Mouse (Mus musculus) limb, embryonic 12.5 days (tissue): ENCODE data around the gene Bach2. TPM values are rescaled to one million over a fixed set of nuclear protein-coding genes. Genes with fewer than 3 reads are reported as not detected.
A peak's percentile ranks its signal among the peaks of the same experiment; 100 is the strongest.

Experiments used
- ATAC-seq: fragments of 200-750 bp; cut with Nextera tagmentation; 2 replicates; pipeline ENCODE4 v1.8.0; 2017; ENCODE audit warnings: low read depth, moderate TSS enrichment; ENCODE audit not compliant: insufficient number of reproducible peaks, insufficient read depth, low FRiP score, low TSS enrichment
- H3K27ac ChIP-seq: fragments of 300-500 bp; sonication (generic); 2 replicates; pipeline ENCODE4 v1.5.1; 2016; ENCODE audit warnings: mild to moderate bottlenecking, moderate library complexity
- H3K27me3 ChIP-seq: fragments of 300-500 bp; sonication (generic); 2 replicates; pipeline ENCODE4 v1.6.1; 2016; ENCODE audit warnings: mild to moderate bottlenecking, moderate library complexity
- H3K36me3 ChIP-seq: fragments of 300-500 bp; sonication (generic); 2 replicates; pipeline ENCODE4 v1.6.1; 2016; ENCODE audit warnings: mild to moderate bottlenecking, moderate library complexity
- H3K4me1 ChIP-seq: fragments of 300-500 bp; sonication (generic); replicated peaks from 2 replicates; pipeline ENCODE4 v1.6.1; 2016
- H3K4me2 ChIP-seq: fragments of 300-500 bp; sonication (generic); 2 replicates; pipeline ENCODE4 v1.6.1; 2016; ENCODE audit warnings: mild to moderate bottlenecking, moderate library complexity
- H3K4me3 ChIP-seq: fragments of 300-500 bp; sonication (generic); replicated peaks from 2 replicates; pipeline ENCODE4 v1.5.1; 2016; ENCODE audit warnings: mild to moderate bottlenecking
- H3K9ac ChIP-seq: fragments of 300-500 bp; sonication (generic); replicated peaks from 2 replicates; pipeline ENCODE4 v1.6.1; 2016; ENCODE audit warnings: mild to moderate bottlenecking, moderate library complexity
- H3K9me3 ChIP-seq: fragments of 300-500 bp; sonication (generic); 2 replicates; pipeline ENCODE4 v1.6.1; 2016; ENCODE audit warnings: mild to moderate bottlenecking, moderate library complexity
- WGBS: fragments of 180-500 bp; shearing (Covaris S2); methylation state at CpG from one replicate; pipeline ENCODE4 v1.1.7; 2016; 5-methylcytosine and 5-hydroxymethylcytosine counted together
- polyA plus RNA-seq: library from polyadenylated mRNA; unstranded; fragments of >200 nt; fragmentation: Nextera tagmentation; extraction: Ambion mirVana; gene quantifications from 2 replicates; pipeline ENCODE4 v1.2.1, GENCODE M21; 2016

The Bach2 gene
- polyA plus RNA-seq, 1 experiment from 2014 or later = 14.5 TPM

DNA sequence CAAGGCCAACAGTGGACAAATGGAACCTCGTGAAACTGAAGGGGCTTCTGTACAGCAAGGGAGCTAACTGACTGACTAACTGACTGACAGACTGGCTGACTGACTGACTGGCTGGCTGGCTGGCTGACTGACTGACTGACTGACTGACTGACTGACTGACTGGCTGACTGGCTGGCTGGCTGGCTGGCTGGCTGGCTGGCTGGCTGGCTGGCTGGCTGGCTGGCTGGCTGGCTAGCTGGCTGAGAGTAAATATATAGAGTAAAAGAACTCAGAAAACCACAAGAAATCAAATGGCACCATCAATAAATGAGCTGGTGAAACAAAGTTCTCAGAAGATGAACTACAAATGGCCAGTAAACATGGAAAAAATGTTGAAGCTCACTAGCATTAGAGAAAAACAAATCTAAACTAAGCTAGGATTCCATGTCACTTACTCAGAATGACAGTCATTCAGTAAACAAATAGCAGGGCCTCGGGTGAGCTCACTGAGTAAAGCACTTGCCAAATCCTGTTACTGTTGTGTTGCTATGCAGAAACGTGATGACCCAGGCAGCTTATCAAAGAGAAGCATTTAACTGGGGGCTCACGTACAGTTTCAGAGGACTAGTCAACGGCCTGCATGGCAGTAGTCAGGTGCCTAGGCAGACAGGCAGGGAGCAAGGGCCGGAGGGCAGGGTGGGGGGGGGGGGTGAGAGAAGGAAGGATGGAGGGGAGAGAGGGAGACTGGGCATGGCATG is 280.4 kb downstream of the Bach2 start:
- Histone ChIP-seq H3K27me3 (no peaks in the 10 kb centered on the region), H3K4me3 (no peak overlapping the region), H3K9ac (no peak overlapping the region), H3K4me2 (no peak overlapping the region), H3K27ac (no peak overlapping the region), H3K36me3 (no peaks in the 10 kb centered on the region), H3K4me1 (peaks cover 58% of the 10 kb centered on the region), H3K9me3 (no peaks in the 10 kb centered on the region)
- ATAC-seq = no peak
- whole genome bisulfite sequencing = 67% methylated on average over 6 of the region's 6 CpGs

DNA sequence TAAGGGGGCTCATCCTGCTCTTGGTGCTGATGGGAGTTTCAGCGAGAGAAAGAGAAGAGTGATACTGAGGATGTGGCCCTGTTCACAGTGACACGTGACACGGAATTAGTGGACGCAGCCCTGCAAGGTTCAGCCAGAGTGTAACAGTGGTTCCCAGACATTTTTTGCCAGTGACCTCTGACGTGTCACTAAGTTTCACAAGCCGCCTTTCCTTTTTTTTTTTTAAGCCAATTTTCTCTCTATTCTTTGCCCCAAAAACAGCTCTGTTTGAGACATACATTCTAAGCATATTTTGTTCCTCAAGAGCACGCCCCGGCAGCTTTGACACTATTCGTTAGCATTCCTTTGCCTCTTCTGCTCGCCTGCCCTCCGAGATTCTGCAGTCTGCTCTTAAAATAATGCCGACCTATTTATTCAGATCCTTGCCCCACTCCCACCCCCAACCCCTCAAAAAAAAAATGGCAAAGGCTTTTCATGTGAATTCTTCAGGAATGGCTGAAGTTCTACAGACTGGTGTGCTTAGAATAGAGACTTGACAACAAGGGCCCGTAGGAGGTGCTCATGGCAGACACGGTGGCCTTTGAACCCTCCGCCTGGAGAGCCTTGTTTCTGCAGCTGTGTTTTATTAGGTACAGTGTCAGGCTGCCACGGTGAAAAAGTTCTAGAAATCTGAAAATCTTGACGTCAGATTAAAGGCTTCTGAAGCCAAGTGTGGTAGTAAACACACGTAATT is 282.2 kb downstream of the Bach2 start:
- Histone ChIP-seq H3K36me3 (no peaks in the 10 kb centered on the region), H3K4me3 (no peak overlapping the region), H3K9ac (no peak overlapping the region), H3K4me1 (peaks cover 69% of the 10 kb centered on the region), H3K4me2 (no peak overlapping the region), H3K27ac (peak overlapping the region; percentile 50), H3K27me3 (no peaks in the 10 kb centered on the region), H3K9me3 (no peaks in the 10 kb centered on the region)
- WGBS = 24% methylated on average over 18 of the region's 18 CpGs
- ATAC-seq = no peak

DNA sequence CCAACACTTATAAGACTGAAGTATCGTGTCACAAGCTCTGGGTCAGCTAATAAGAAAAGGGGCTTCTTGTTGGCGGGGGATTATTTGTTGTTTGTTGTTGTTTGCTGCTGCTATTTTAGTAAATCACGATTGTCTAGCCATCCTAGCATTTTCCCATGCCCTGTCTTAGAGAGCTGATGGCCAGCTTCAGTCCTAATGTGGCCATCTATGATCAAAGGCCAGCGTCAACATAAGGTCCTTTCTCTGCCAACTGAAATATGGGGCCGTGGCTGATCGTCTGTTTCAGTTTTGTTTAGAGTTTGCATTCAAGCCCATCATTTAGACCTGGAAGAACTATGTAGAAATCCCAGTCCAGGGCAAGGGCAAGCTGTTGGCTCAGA is 282.7 kb downstream of the Bach2 start:
- Histone ChIP-seq H3K36me3 (no peaks in the 10 kb centered on the region), H3K9me3 (no peaks in the 10 kb centered on the region), H3K27me3 (no peaks in the 10 kb centered on the region), H3K4me2 (no peak overlapping the region), H3K4me1 (peaks cover 72% of the 10 kb centered on the region), H3K27ac (peak overlapping the region; percentile 59; the same call in 1 of the 2 replicates), H3K9ac (no peak overlapping the region), H3K4me3 (no peak overlapping the region)
- no peak for ATAC-seq
- 39% methylated on average over 6 of the region's 6 CpGs for WGBS

DNA sequence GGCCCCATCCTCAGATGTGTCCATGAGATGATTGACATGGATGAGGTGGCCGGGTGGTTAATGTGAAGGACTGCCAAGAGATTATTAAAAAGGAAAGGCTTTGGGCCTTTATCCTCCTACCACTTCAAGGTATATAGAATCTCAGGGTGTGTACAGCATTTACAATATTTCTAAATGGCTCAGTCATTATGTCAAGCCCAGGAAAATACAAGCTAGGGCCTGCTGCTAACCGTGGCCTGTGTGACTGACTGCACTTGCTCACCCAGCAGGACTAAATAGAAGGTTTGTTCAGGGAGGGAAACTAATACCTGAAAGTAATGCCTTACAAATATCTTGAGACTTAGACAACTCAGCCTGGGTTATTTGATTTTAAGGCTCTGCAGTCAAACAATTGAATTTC is 283.4 kb downstream of the Bach2 start:
- Histone ChIP-seq H3K4me3 (no peak overlapping the region), H3K27me3 (no peaks in the 10 kb centered on the region), H3K4me1 (peaks cover 78% of the 10 kb centered on the region), H3K4me2 (no peak overlapping the region), H3K9ac (no peak overlapping the region), H3K36me3 (no peaks in the 10 kb centered on the region), H3K9me3 (no peaks in the 10 kb centered on the region), H3K27ac (peak overlapping the region; percentile 59; the same call in 1 of the 2 replicates)
- ATAC-seq = no peak
- WGBS = 44% methylated on average over 2 of the region's 2 CpGs

DNA sequence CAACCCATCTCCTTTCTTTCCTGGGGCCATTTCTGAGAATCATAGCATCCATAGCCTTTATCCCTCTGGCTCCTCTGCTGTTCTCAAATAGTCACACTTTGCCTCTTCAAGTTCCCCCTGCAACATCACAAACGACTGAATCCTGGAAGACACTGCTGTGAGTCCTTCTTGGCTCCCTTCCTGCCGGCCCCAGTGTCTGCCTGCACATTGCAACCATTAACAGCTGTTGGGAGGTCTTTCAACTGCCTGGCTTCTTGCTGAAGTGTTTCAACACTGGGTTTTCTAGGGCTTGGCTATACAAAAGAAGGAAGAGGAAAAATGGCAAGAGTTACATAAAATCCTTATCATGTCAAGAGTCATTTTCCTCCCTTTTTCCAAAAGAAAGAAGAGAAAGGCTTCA is 285.7 kb downstream of the Bach2 start:
- WGBS = 13% methylated on average over 2 of the region's 2 CpGs
- Histone ChIP-seq H3K4me3 (no peak overlapping the region), H3K27ac (no peak overlapping the region), H3K36me3 (no peaks in the 10 kb centered on the region), H3K27me3 (no peaks in the 10 kb centered on the region), H3K9ac (no peak overlapping the region), H3K4me2 (no peak overlapping the region), H3K9me3 (no peaks in the 10 kb centered on the region), H3K4me1 (peaks cover 80% of the 10 kb centered on the region)
- no peak for ATAC-seq

DNA sequence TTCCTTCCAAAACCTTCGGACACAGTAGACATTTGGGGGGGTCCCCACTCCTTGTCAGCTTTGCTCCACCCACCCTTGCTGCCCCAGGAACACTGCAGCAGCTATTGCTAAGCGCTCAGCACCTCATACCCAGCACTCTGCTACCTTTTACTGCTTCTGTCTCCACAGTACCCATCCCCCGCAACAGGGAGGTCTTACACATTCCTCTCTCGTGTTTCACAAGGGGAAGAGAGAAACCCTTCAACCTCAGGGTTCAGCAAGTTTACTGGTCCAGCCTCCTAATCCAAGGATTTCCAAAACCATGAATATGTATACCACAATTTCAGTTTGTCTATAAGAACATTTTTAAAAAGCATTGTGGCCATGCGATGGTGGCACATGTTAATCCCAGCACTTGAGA is 286.4 kb downstream of the Bach2 start:
- H3K4me1 ChIP-seq = peaks cover 86% of the 10 kb centered on the region
- H3K27me3 ChIP-seq = no peaks in the 10 kb centered on the region
- no peaks in the 10 kb centered on the region for H3K36me3 ChIP-seq
- no peaks in the 10 kb centered on the region for H3K9me3 ChIP-seq
- no peak overlapping the region for H3K4me3 ChIP-seq
- no peak overlapping the region for H3K27ac ChIP-seq
- H3K9ac ChIP-seq = no peak overlapping the region
- no peak for ATAC-seq
- 44% methylated on average over 5 of the region's 5 CpGs for WGBS
- H3K4me2 ChIP-seq = no peak overlapping the region

DNA sequence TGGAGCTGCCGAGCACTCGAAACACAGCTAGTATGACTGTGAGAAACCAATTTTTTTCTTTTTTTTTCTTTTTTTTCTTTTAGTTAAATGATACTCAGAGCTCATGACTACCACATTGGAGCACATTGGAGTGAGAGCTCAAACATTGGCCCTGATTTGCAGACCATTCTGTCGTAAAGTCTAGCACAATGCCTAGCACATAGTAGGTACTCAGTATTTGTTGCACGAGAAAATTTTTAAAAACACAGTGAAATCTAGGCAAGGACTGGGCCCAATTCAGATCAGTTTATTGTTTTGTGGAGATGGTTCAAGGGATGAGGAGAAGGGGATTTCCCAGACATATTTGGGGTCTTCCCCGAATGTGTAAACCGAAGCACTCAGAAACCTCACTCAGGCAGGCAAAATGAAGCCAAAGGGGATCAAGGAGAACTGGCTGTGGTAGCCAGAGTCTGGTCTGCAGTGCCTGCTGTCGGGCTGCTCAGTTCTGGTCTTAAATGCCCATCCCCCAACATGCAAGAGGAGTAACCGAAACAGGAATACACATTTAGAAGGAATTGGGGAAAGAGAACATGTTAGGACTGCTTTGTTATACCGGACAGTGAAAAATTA is 287.7 kb downstream of the Bach2 start:
- H3K9me3 ChIP-seq = no peaks in the 10 kb centered on the region
- no peak for ATAC-seq
- no peaks in the 10 kb centered on the region for H3K36me3 ChIP-seq
- H3K4me3 ChIP-seq = no peak overlapping the region
- no peak overlapping the region for H3K9ac ChIP-seq
- H3K27ac ChIP-seq = peak overlapping the region; percentile 37; the same call in 1 of the 2 replicates
- no peaks in the 10 kb centered on the region for H3K27me3 ChIP-seq
- H3K4me2 ChIP-seq = no peak overlapping the region
- H3K4me1 ChIP-seq = peaks cover 86% of the 10 kb centered on the region
- WGBS = 65% methylated on average over 9 of the region's 9 CpGs

DNA sequence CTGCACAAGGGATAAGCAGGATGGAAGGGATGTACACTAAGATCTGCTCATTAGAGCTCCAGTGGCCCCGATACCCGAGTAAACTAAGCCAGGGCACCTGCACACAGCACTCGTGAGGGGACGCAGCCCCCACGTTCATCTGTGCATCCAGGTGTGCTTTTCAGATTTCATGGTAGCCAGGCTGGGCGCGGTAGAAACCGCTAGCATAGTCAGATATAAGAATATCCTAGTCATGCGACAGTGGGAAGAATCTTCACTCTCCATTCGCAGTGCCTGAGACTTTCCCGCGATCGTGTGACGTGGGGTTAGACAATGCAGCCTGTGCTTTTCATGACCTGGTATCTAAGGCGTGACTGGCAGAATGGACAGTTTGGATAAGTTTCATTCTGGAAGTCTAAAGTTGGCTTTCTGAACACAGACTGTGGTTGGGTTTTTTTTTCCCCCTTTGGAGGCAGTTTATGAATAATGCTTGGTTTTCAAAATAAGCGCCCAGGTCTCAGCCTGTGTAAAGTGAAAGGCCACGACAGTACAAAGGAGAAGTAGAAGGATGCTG is 290.9 kb downstream of the Bach2 start:
- Histone ChIP-seq H3K27me3 (no peaks in the 10 kb centered on the region), H3K4me2 (no peak overlapping the region), H3K4me3 (no peak overlapping the region), H3K4me1 (peaks cover 78% of the 10 kb centered on the region), H3K36me3 (no peaks in the 10 kb centered on the region), H3K27ac (no peak overlapping the region), H3K9ac (no peak overlapping the region), H3K9me3 (no peaks in the 10 kb centered on the region)
- no peak for ATAC-seq
- 87% methylated on average over 17 of the region's 17 CpGs for WGBS

DNA sequence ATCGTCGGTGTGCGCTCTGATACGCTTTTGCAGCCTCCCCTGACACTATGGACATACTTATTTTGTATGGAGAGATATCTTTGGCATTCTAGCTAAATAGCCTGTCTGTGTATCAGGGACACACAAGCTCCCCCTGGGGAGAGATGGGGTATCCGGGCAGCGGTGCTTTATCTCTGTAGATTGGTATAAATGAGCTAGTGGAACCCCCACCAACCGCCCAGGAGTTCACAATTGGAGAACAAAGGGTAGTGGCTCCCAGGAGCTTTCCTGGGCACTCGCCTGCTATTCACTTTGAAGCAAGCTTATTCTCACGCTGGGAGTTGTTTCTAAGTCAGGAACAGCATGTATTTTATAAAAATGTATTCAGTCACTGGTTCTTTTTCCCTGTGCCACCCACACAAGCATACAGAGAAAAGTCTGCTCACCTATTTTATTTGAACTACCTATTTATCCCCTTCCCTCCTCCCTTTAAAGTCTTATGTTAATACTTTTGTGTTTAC is 291.9 kb downstream of the Bach2 start:
- no peaks in the 10 kb centered on the region for H3K9me3 ChIP-seq
- no peaks in the 10 kb centered on the region for H3K27me3 ChIP-seq
- H3K36me3 ChIP-seq = no peaks in the 10 kb centered on the region
- no peak for ATAC-seq
- H3K9ac ChIP-seq = 0 out of 2 replicates have a peak overlapping the region, but pooled peaks have one; percentile 18
- peak overlapping the region; percentile 12 for H3K4me3 ChIP-seq
- H3K4me2 ChIP-seq = peak overlapping the region; percentile 56
- H3K4me1 ChIP-seq = peaks cover 71% of the 10 kb centered on the region
- peak overlapping the region; percentile 54; the same call in 1 of the 2 replicates for H3K27ac ChIP-seq
- WGBS = 44% methylated on average over 9 of the region's 9 CpGs

DNA sequence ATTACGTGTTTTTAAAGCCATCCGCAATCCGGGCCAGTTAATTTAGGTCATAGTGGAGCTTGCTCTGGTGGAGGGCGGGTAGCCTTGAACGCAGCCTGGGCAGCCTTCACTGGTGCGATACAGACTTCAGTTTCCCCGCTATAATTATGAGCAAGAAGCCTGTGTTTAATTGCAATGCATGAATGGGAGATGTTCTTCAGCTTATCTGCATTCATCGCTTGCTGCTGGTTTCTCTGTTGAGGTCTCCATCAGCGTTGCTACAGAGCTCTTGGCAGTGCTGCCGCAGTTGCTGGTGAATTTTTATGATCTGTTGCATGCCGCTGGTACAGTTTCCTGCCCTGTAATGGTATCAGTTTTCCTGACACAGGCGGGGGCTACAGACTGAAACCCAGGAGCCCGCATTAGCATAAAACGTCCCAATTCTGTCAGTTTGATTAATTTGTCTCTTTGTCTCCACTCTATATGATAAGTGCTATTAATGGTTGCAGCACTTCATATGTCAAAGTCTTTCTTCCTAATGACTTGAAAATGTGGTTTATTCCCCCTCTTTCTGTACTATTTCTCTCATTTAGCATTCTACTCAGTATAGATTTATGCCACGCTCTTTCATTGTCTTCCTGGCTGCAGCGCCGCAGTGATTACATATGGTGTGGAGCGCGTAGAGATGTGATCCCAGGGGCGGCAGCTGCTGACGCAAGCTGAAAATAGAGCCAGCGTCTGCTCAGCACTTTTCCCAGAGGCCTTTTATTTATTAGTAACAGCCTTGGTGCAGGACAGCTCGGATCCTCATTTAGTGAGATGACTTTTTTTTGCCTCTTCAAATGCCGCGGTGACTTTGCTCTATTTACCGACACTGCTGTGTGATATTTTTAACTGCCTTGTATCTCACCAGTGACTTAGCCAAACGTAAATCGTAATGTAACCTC is 292.6 kb downstream of the Bach2 start:
- peak overlapping the region; percentile 56 for H3K4me2 ChIP-seq
- H3K4me3 ChIP-seq = peak overlapping the region; percentile 12
- peak overlapping the region; percentile 18; the same call in 1 of the 2 replicates for H3K9ac ChIP-seq
- WGBS = 12% methylated on average over 28 of the region's 28 CpGs
- ATAC-seq = peak; percentile 73
- peak overlapping the region; percentile 54 for H3K27ac ChIP-seq
- peaks cover 71% of the 10 kb centered on the region for H3K4me1 ChIP-seq
- no peaks in the 10 kb centered on the region for H3K9me3 ChIP-seq
- H3K36me3 ChIP-seq = no peaks in the 10 kb centered on the region
- no peaks in the 10 kb centered on the region for H3K27me3 ChIP-seq
